Mouse (Mus musculus) hindbrain, embryonic 11.5 days (tissue): Measurements from ENCODE around the gene Galnt2. TPM values are rescaled to one million over a fixed set of nuclear protein-coding genes. Genes with fewer than 3 reads are reported as not detected.
A peak's percentile ranks its signal among the peaks of the same experiment; 100 is the strongest.

Experiments used
- ATAC-seq: fragments of 200-750 bp; cut with Nextera tagmentation; 2 replicates; pipeline ENCODE4 v1.8.0; 2017; ENCODE audit warnings: mild to moderate bottlenecking, moderate TSS enrichment, moderate library complexity; ENCODE audit not compliant: low FRiP score
- DNase-seq: peaks from one replicate; pipeline ENCODE4 v3.0.0-alpha.2; 2015; ENCODE audit warnings: low spot score
- H3K27ac ChIP-seq: fragments of 300-500 bp; sonication (generic); 2 replicates; pipeline ENCODE4 v1.5.1; 2014; ENCODE audit warnings: mild to moderate bottlenecking, low read depth, low read length
- H3K27me3 ChIP-seq: fragments of 300-500 bp; sonication (generic); 2 replicates; pipeline ENCODE4 v1.6.1; 2014; ENCODE audit warnings: mild to moderate bottlenecking, low read length, moderate library complexity, mixed read lengths; ENCODE audit not compliant: control insufficient read depth, insufficient read depth
- H3K36me3 ChIP-seq: fragments of 300-500 bp; sonication (generic); 2 replicates; pipeline ENCODE4 v1.6.1; 2014; ENCODE audit warnings: mild to moderate bottlenecking, low read length, moderate library complexity, mixed read lengths; ENCODE audit not compliant: control insufficient read depth, insufficient read depth
- H3K4me1 ChIP-seq: fragments of 300-500 bp; sonication (generic); replicated peaks from 2 replicates; pipeline ENCODE4 v1.6.1; 2014; ENCODE audit warnings: low read length, mixed read lengths; ENCODE audit not compliant: control insufficient read depth, insufficient read depth
- H3K4me2 ChIP-seq: fragments of 300-500 bp; sonication (generic); replicated peaks from 2 replicates; pipeline ENCODE4 v1.6.1; 2014; ENCODE audit warnings: mild to moderate bottlenecking, low read depth, low read length
- H3K4me3 ChIP-seq: fragments of 300-500 bp; sonication (generic); 2 replicates; pipeline ENCODE4 v1.5.1; 2014; ENCODE audit warnings: low read depth, low read length
- H3K9ac ChIP-seq: fragments of 300-500 bp; sonication (generic); 2 replicates; pipeline ENCODE4 v1.6.1; 2014; ENCODE audit warnings: low read depth, low read length
- H3K9me3 ChIP-seq: fragments of 300-500 bp; sonication (generic); 2 replicates; pipeline ENCODE4 v1.6.1; 2016; ENCODE audit warnings: low read length; ENCODE audit not compliant: control insufficient read depth
- WGBS: fragments of 180-500 bp; shearing (Covaris S2); extraction: QIAGEN DNeasy Blood & Tissue Kit; methylation state at CpG from one replicate; pipeline ENCODE4 v1.1.7; 2014; 5-methylcytosine and 5-hydroxymethylcytosine counted together
- polyA plus RNA-seq: library from polyadenylated mRNA; unstranded; fragments of >200 nt; fragmentation: Nextera tagmentation; extraction: Ambion mirVana; gene quantifications from 2 replicates; pipeline ENCODE4 v1.2.1, GENCODE M21; 2014

Galnt2 gene
- 47.0 and 53.5 TPM in 2 replicates for polyA plus RNA-seq

- H3K36me3 ChIP-seq = no peaks in the 10 kb centered on the region
- ATAC-seq (peak; percentile 77), DNase-seq (peak; percentile 95)
- WGBS = 0% methylated on average over 25 of the region's 53 CpGs
- H3K4me1 ChIP-seq = 0 out of 2 replicates have a peak, but pooled peaks cover 6% of the 10 kb centered on the region
- H3K27me3 ChIP-seq = no peaks in the 10 kb centered on the region
- H3K27ac ChIP-seq = peak within 1 kb of the TSS; percentile 72
- peak within 1 kb of the TSS; percentile 98 for H3K4me2 ChIP-seq
- no peaks in the 10 kb centered on the region for H3K9me3 ChIP-seq
- peak within 1 kb of the TSS; percentile 90 for H3K9ac ChIP-seq
- peak within 1 kb of the TSS; percentile 97 for H3K4me3 ChIP-seq
Measured at GRCm38 (mm10) chr8:124231176-124231484, at the start of gene Galnt2. Galnt2 (plus strand) TSS chr8:124231391.

- DNase-seq = no peak
Measured at GRCm38 (mm10) chr8:124181751-124182150, 49.4 kb upstream of the Galnt2 start.

GRCm38 (mm10) chr8:124182224-124182623, 49.0 kb upstream of the Galnt2 start:
- Histone ChIP-seq H3K9ac (no peak overlapping the region), H3K27ac (no peak overlapping the region), H3K9me3 (no peaks in the 10 kb centered on the region), H3K36me3 (no peaks in the 10 kb centered on the region), H3K4me3 (no peak overlapping the region), H3K4me2 (no peak overlapping the region), H3K27me3 (no peaks in the 10 kb centered on the region), H3K4me1 (no peaks in the 10 kb centered on the region)
- WGBS = 77% methylated on average over 13 of the region's 13 CpGs
- DNase-seq = no peak
- ATAC-seq = no peak

More at GRCm38 (mm10) chr8:124181751-124182150, 49.4 kb upstream of the Galnt2 start:
- H3K4me1 ChIP-seq = no peaks in the 10 kb centered on the region
- H3K4me2 ChIP-seq = no peak overlapping the region
- no peaks in the 10 kb centered on the region for H3K36me3 ChIP-seq
- H3K4me3 ChIP-seq = no peak overlapping the region
- no peaks in the 10 kb centered on the region for H3K27me3 ChIP-seq
- no peak overlapping the region for H3K27ac ChIP-seq
- 88% methylated on average over 5 of the region's 5 CpGs for WGBS
- H3K9me3 ChIP-seq = no peaks in the 10 kb centered on the region
- ATAC-seq = no peak
- H3K9ac ChIP-seq = no peak overlapping the region

- no peak overlapping the region for H3K9ac ChIP-seq
- H3K4me2 ChIP-seq = no peak overlapping the region
- WGBS = 68% methylated on average over 3 of the region's 3 CpGs
- ATAC-seq = no peak
- H3K36me3 ChIP-seq = no peaks in the 10 kb centered on the region
- no peak overlapping the region for H3K4me3 ChIP-seq
- H3K4me1 ChIP-seq = no peaks in the 10 kb centered on the region
- no peak for DNase-seq
- H3K27me3 ChIP-seq = no peaks in the 10 kb centered on the region
- no peaks in the 10 kb centered on the region for H3K9me3 ChIP-seq
- H3K27ac ChIP-seq = no peak overlapping the region
Measured at GRCm38 (mm10) chr8:124184078-124184477, 47.1 kb upstream of the Galnt2 start.

- DNase-seq (no peak), ATAC-seq (no peak)
- no peak overlapping the region for H3K4me3 ChIP-seq
- H3K4me2 ChIP-seq = no peak overlapping the region
- H3K9ac ChIP-seq = no peak overlapping the region
- no peak overlapping the region for H3K27ac ChIP-seq
- no peaks in the 10 kb centered on the region for H3K4me1 ChIP-seq
- 79% methylated on average over 2 of the region's 2 CpGs for WGBS
- H3K9me3 ChIP-seq = no peaks in the 10 kb centered on the region
- H3K36me3 ChIP-seq = no peaks in the 10 kb centered on the region
- H3K27me3 ChIP-seq = no peaks in the 10 kb centered on the region
Measured at GRCm38 (mm10) chr8:124184507-124184906, 46.7 kb upstream of the Galnt2 start.

GRCm38 (mm10) chr8:124185081-124185480, 46.1 kb upstream of the Galnt2 start:
- Histone ChIP-seq H3K36me3 (no peaks in the 10 kb centered on the region), H3K27me3 (no peaks in the 10 kb centered on the region), H3K4me3 (no peak overlapping the region), H3K9me3 (no peaks in the 10 kb centered on the region), H3K4me1 (no peaks in the 10 kb centered on the region), H3K27ac (no peak overlapping the region), H3K4me2 (no peak overlapping the region), H3K9ac (no peak overlapping the region)
- ATAC-seq = no peak
- WGBS = 90% methylated on average over 6 of the region's 6 CpGs
- DNase-seq = no peak

GRCm38 (mm10) chr8:124190388-124190787, 40.8 kb upstream of the Galnt2 start:
- Histone ChIP-seq H3K4me1 (no peaks in the 10 kb centered on the region), H3K36me3 (no peaks in the 10 kb centered on the region), H3K4me3 (no peak overlapping the region), H3K4me2 (no peak overlapping the region), H3K9ac (no peak overlapping the region), H3K27me3 (no peaks in the 10 kb centered on the region), H3K27ac (no peak overlapping the region), H3K9me3 (no peaks in the 10 kb centered on the region)
- 88% methylated on average over 7 of the region's 7 CpGs for WGBS
- ATAC-seq (no peak), DNase-seq (no peak)

- Histone ChIP-seq H3K9me3 (no peaks in the 10 kb centered on the region), H3K27ac (no peak overlapping the region), H3K4me3 (no peak overlapping the region), H3K9ac (no peak overlapping the region), H3K4me1 (no peaks in the 10 kb centered on the region), H3K36me3 (no peaks in the 10 kb centered on the region), H3K4me2 (no peak overlapping the region), H3K27me3 (no peaks in the 10 kb centered on the region)
- WGBS = 91% methylated on average over 4 of the region's 4 CpGs
- DNase-seq = no peak
- no peak for ATAC-seq
Measured at GRCm38 (mm10) chr8:124192242-124192641, 38.9 kb upstream of the Galnt2 start.

- ATAC-seq = no peak
- H3K9me3 ChIP-seq = no peaks in the 10 kb centered on the region
- 86% methylated on average over 10 of the region's 10 CpGs for WGBS
Measured at GRCm38 (mm10) chr8:124192976-124193375, 38.2 kb upstream of the Galnt2 start.

More at GRCm38 (mm10) chr8:124192976-124193375, 38.2 kb upstream of the Galnt2 start:
- no peak overlapping the region for H3K4me3 ChIP-seq
- no peak for DNase-seq
- H3K27ac ChIP-seq = no peak overlapping the region
- H3K4me2 ChIP-seq = no peak overlapping the region
- no peaks in the 10 kb centered on the region for H3K4me1 ChIP-seq
- H3K36me3 ChIP-seq = no peaks in the 10 kb centered on the region
- H3K27me3 ChIP-seq = no peaks in the 10 kb centered on the region
- no peak overlapping the region for H3K9ac ChIP-seq
